Mouse (Mus musculus): ENCODE measurements around the gene Sh3glb1. TPM values are rescaled to one million over a fixed set of nuclear protein-coding genes. Genes with fewer than 3 reads are reported as not detected.

The Sh3glb1 gene
- total RNA-seq, 2 experiments from 2014 or later = 288 to 292 TPM

- intact Hi-C loops (cut with DNase I) = loop anchor here (5.0 to 10.0 kb wide), 2 partner anchors 145 to 512 kb away; partner anchors contain the start of genes Hs2st1, Lmo4 and Selenof
- DNase-seq = no peak
These were observed 3.0 kb downstream of the Sh3glb1 start for GRCm38 (mm10) chr3:144717121-144717520.

- intact Hi-C loops (cut with DNase I) = loop anchor here (5.0 to 10.0 kb wide), 2 partner anchors 144 to 511 kb away; partner anchors contain the start of genes Hs2st1, Lmo4 and Selenof
- no peak for DNase-seq
These were observed 4.2 kb downstream of the Sh3glb1 start for GRCm38 (mm10) chr3:144715901-144716300.

GRCm38 (mm10) chr3:144715033-144715432 is 5.1 kb downstream of the Sh3glb1 start:
- intact Hi-C loops (cut with DNase I) = loop anchor here (5.0 to 10.0 kb wide), 2 partner anchors 143 to 510 kb away; partner anchors contain the start of genes Hs2st1, Lmo4 and Selenof
- peak in 1 of 2 experiments; percentile 25 for DNase-seq

GRCm38 (mm10) chr3:144714606-144715005 is 5.5 kb downstream of the Sh3glb1 start:
- peak; percentile 43 to 55 for DNase-seq
- intact Hi-C loops (cut with DNase I) = loop anchor here (5.0 to 10.0 kb wide), 2 partner anchors 142 to 510 kb away; partner anchors contain the start of genes Hs2st1, Lmo4 and Selenof

- peak; percentile 48 to 54 for DNase-seq
- intact Hi-C loops (cut with DNase I) = loop anchor here (10.0 kb wide), 1 partner anchor 509 kb away; the partner anchor contains the start of gene Lmo4
These were observed 6.0 kb downstream of the Sh3glb1 start for GRCm38 (mm10) chr3:144714126-144714525.

GRCm38 (mm10) chr3:144711607-144712206 is 8.4 kb downstream of the Sh3glb1 start:
- intact Hi-C loops (cut with DNase I) = loop anchor here (10.0 kb wide), 1 partner anchor 507 kb away; the partner anchor contains the start of gene Lmo4
- no peak for DNase-seq

GRCm38 (mm10) chr3:144708612-144709011 is 11.5 kb downstream of the Sh3glb1 start:
- intact Hi-C loops (cut with DNase I) = no loop called here
- DNase-seq = no peak

- DNase-seq = no peak
- intact Hi-C loops (cut with DNase I) = no loop called here
These were observed 16.2 kb downstream of the Sh3glb1 start for GRCm38 (mm10) chr3:144703959-144704358.

- no peak for DNase-seq
- intact Hi-C loops (cut with DNase I) = no loop called here
These were observed 21.2 kb downstream of the Sh3glb1 start for GRCm38 (mm10) chr3:144698790-144699433.

GRCm38 (mm10) chr3:144697942-144698341 is 22.2 kb downstream of the Sh3glb1 start:
- DNase-seq = no peak
- intact Hi-C loops (cut with DNase I) = no loop called here

GRCm38 (mm10) chr3:144697154-144697553 is 23.0 kb downstream of the Sh3glb1 start:
- no peak for DNase-seq
- intact Hi-C loops (cut with DNase I) = no loop called here

GRCm38 (mm10) chr3:144694941-144695340 is 25.2 kb downstream of the Sh3glb1 start:
- intact Hi-C loops (cut with DNase I) = loop anchor here (5.0 kb wide), 1 partner anchor 123 kb away; the partner anchor contains the start of genes Hs2st1 and Selenof
- DNase-seq = no peak

GRCm38 (mm10) chr3:144694040-144694439 is 26.1 kb downstream of the Sh3glb1 start:
- intact Hi-C loops (cut with DNase I) = loop anchor here (5.0 kb wide), 1 partner anchor 122 kb away; the partner anchor contains the start of genes Hs2st1 and Selenof
- DNase-seq = no peak

- intact Hi-C loops (cut with DNase I) = loop anchor here (1.0 to 5.0 kb wide), 3 partner anchors 28 to 239 kb away; partner anchors contain the start of genes Hs2st1, Selenof and Sh3glb1
These were observed 28.1 kb downstream of the Sh3glb1 start for GRCm38 (mm10) chr3:144692052-144692451.

GRCm38 (mm10) chr3:144689236-144689635 is 30.9 kb downstream of the Sh3glb1 start:
- no peak for DNase-seq
- intact Hi-C loops (cut with DNase I) = no loop called here

More at GRCm38 (mm10) chr3:144692052-144692451, 28.1 kb downstream of the Sh3glb1 start:
- peak; percentile 42 to 49 for DNase-seq

- DNase-seq = no peak
- intact Hi-C loops (cut with DNase I) = no loop called here
These were observed 31.9 kb downstream of the Sh3glb1 start for GRCm38 (mm10) chr3:144688284-144688683.

- DNase-seq = no peak
- intact Hi-C loops (cut with DNase I) = no loop called here
These were observed 32.5 kb downstream of the Sh3glb1 start for GRCm38 (mm10) chr3:144687618-144688017.

- intact Hi-C loops (cut with DNase I) = no loop called here
- no peak for DNase-seq
These were observed 34.0 kb downstream of the Sh3glb1 start for GRCm38 (mm10) chr3:144686146-144686545.

- DNase-seq = no peak
- intact Hi-C loops (cut with DNase I) = no loop called here
These were observed 36.9 kb downstream of the Sh3glb1 start for GRCm38 (mm10) chr3:144683136-144683814.

GRCm38 (mm10) chr3:144681542-144681941 is 38.6 kb downstream of the Sh3glb1 start:
- intact Hi-C loops (cut with DNase I) = no loop called here
- no peak for DNase-seq

- intact Hi-C loops (cut with DNase I) = no loop called here
- peak; percentile 33 to 41 for DNase-seq
These were observed 40.4 kb downstream of the Sh3glb1 start for GRCm38 (mm10) chr3:144679701-144680159.

All from heart, postnatal 10 days (tissue).